ENCODE assay signal across 18 mouse cellular contexts in genomic region chr5:128389665-128390064, GRCm38 (mm10). TPM values are rescaled to one million over a fixed set of nuclear protein-coding genes. Genes with fewer than 3 reads are reported as not detected.
DNase-seq lines count a peak whose midpoint lies in the region; ATAC-seq and TF ChIP-seq lines count a peak whose summit lies in the region.
"Had no signal": no experiment of that assay in that cellular context is flagged by ENCODE, and none has a peak within 500 bp of the region (broad histone marks: within the 10 kb centered on the region; RNA-seq: fewer than 3 reads in every experiment).

No protein-coding gene starts in this region.

- no peaks in the 10 kb centered on the region for H3K36me3 ChIP-seq in hindbrain, postnatal 0 days (ENCODE audit: insufficient read depth, low read length)
- H3K36me3 ChIP-seq in hindbrain, embryonic 14.5 days (replicated peaks; ENCODE audit: control insufficient read depth, insufficient read depth) = no peaks in the 10 kb centered on the region
- H3K36me3 ChIP-seq in midbrain, postnatal 0 days (ENCODE audit: insufficient read depth, low read length) = no peaks in the 10 kb centered on the region
- no peaks in the 10 kb centered on the region for H3K36me3 ChIP-seq in midbrain, embryonic 11.5 days (ENCODE audit: control insufficient read depth, insufficient read depth, low read length)
- H3K36me3 ChIP-seq: embryonic facial prominence, embryonic 13.5 days; heart, embryonic 15.5 days; neural tube, embryonic 15.5 days had no signal

- TF ChIP-seq CTCF in hindbrain, postnatal 0 days (IDR thresholded peaks at IDR 0.05; ENCODE audit: low read depth) = peak; percentile 60
- TF ChIP-seq CTCF in midbrain, postnatal 0 days (IDR thresholded peaks at IDR 0.05) = peak; percentile 59
- TF ChIP-seq CTCF in brain, embryonic 14.5 days (IDR thresholded peaks at IDR 0.05; ENCODE audit: borderline replicate concordance, extremely low read depth, insufficient read depth, insufficient read length) = peak; percentile 42; the same call in 1 of the 2 replicates

- H3K4me1 ChIP-seq in hindbrain, postnatal 0 days (ENCODE audit: insufficient read depth, low read length) = no peaks in the 10 kb centered on the region
- H3K4me1 ChIP-seq in hindbrain, embryonic 14.5 days (replicated peaks; ENCODE audit: control insufficient read depth, insufficient read depth, low read length) = peaks cover 7% of the 10 kb centered on the region
- no peaks in the 10 kb centered on the region for H3K4me1 ChIP-seq in midbrain, postnatal 0 days (ENCODE audit: insufficient read depth, low read length)
- H3K4me1 ChIP-seq in midbrain, embryonic 11.5 days (ENCODE audit: control insufficient read depth, insufficient read depth, low read length) = no peaks in the 10 kb centered on the region
- H3K4me1 ChIP-seq: heart, embryonic 15.5 days had no signal

- H3K9me3 ChIP-seq in hindbrain, postnatal 0 days (ENCODE audit: low read length) = no peaks in the 10 kb centered on the region
- no peaks in the 10 kb centered on the region; the same call in 1 of the 2 replicates for H3K9me3 ChIP-seq in hindbrain, embryonic 14.5 days (ENCODE audit: control insufficient read depth, low read length)
- H3K9me3 ChIP-seq in midbrain, postnatal 0 days (ENCODE audit: low read length) = no peaks in the 10 kb centered on the region
- H3K9me3 ChIP-seq in midbrain, embryonic 11.5 days (ENCODE audit: control insufficient read depth, low read length) = no peaks in the 10 kb centered on the region
- H3K9me3 ChIP-seq: heart, embryonic 15.5 days; neural tube, embryonic 15.5 days had no signal

- no peak overlapping the region for H3K4me2 ChIP-seq in hindbrain, postnatal 0 days (ENCODE audit: low read depth, low read length)
- H3K4me2 ChIP-seq in hindbrain, embryonic 14.5 days (replicated peaks) = no peak overlapping the region
- H3K4me2 ChIP-seq in midbrain, postnatal 0 days (ENCODE audit: low read depth, low read length, poor library complexity, severe bottlenecking) = no peak overlapping the region
- H3K4me2 ChIP-seq in midbrain, embryonic 11.5 days = no peak overlapping the region
- H3K4me2 ChIP-seq: embryonic facial prominence, embryonic 13.5 days; heart, embryonic 15.5 days; neural tube, embryonic 15.5 days had no signal

- WGBS in hindbrain, postnatal 0 days = 47% methylated on average over 4 of the region's 4 CpGs
- WGBS in hindbrain, embryonic 14.5 days = 61% methylated on average over 4 of the region's 4 CpGs
- WGBS in midbrain, postnatal 0 days = 59% methylated on average over 4 of the region's 4 CpGs
- WGBS in midbrain, embryonic 11.5 days = 58% methylated on average over 4 of the region's 4 CpGs

- peak; percentile 25 for DNase-seq in hindbrain, postnatal 0 days (ENCODE audit: low spot score)
- no peak for DNase-seq in hindbrain, embryonic 14.5 days (ENCODE audit: low spot score)
- no peak for DNase-seq in midbrain, postnatal 0 days (ENCODE audit: low spot score)
- DNase-seq in midbrain, embryonic 11.5 days (ENCODE audit: low spot score, missing footprints) = no peak
- no peak for DNase-seq in brain, embryonic 14.5 days (ENCODE audit: low read depth)
- DNase-seq in adrenal gland, postnatal 25 days = no peak
- no peak for DNase-seq in ovary, postnatal 14 days (ENCODE audit: low spot score)
- DNase-seq: cerebellum, adult 9-10 months; gastrocnemius, postnatal 10 days; kidney, postnatal 10 days; right cerebral cortex, postnatal 25 days; thymus, postnatal 36 days had no signal

- H3K27ac ChIP-seq in hindbrain, postnatal 0 days = no peak overlapping the region
- no peak overlapping the region for H3K27ac ChIP-seq in hindbrain, embryonic 14.5 days
- H3K27ac ChIP-seq in midbrain, postnatal 0 days (ENCODE audit: low read depth, low read length) = no peak overlapping the region
- no peak overlapping the region for H3K27ac ChIP-seq in midbrain, embryonic 11.5 days (ENCODE audit: low read depth, low read length)
- H3K27ac ChIP-seq: embryonic facial prominence, embryonic 13.5 days; heart, embryonic 15.5 days; macrophage; neural tube, embryonic 15.5 days had no signal

- no peak overlapping the region for H3K9ac ChIP-seq in hindbrain, postnatal 0 days (replicated peaks; ENCODE audit: low read length)
- no peak overlapping the region for H3K9ac ChIP-seq in hindbrain, embryonic 14.5 days
- no peak overlapping the region for H3K9ac ChIP-seq in midbrain, postnatal 0 days (replicated peaks; ENCODE audit: low read length, poor library complexity, severe bottlenecking)
- no peak overlapping the region for H3K9ac ChIP-seq in midbrain, embryonic 11.5 days (ENCODE audit: low read length)
- H3K9ac ChIP-seq: embryonic facial prominence, embryonic 13.5 days; heart, embryonic 15.5 days; neural tube, embryonic 15.5 days had no signal

- TF ChIP-seq POLR2A in brain, embryonic 14.5 days (IDR thresholded peaks at IDR 0.05; ENCODE audit: borderline replicate concordance, extremely low read depth, insufficient read depth, insufficient read length, poor library complexity, severe bottlenecking) = no peak

- no peak overlapping the region for H3K4me3 ChIP-seq in hindbrain, postnatal 0 days (ENCODE audit: low read length)
- H3K4me3 ChIP-seq in hindbrain, embryonic 14.5 days (replicated peaks; ENCODE audit: low read length) = no peak overlapping the region
- H3K4me3 ChIP-seq in midbrain, postnatal 0 days (ENCODE audit: low read depth, low read length) = no peak overlapping the region
- H3K4me3 ChIP-seq in midbrain, embryonic 11.5 days (ENCODE audit: low read depth, low read length) = no peak overlapping the region
- H3K4me3 ChIP-seq: embryonic facial prominence, embryonic 13.5 days; heart, embryonic 15.5 days; neural tube, embryonic 15.5 days had no signal

- H3K27me3 ChIP-seq in hindbrain, postnatal 0 days (ENCODE audit: insufficient read depth, low read length) = no peaks in the 10 kb centered on the region
- no peaks in the 10 kb centered on the region for H3K27me3 ChIP-seq in hindbrain, embryonic 14.5 days (ENCODE audit: control insufficient read depth, insufficient read depth, low read length)
- no peaks in the 10 kb centered on the region for H3K27me3 ChIP-seq in midbrain, postnatal 0 days (ENCODE audit: insufficient read depth, low read length)
- H3K27me3 ChIP-seq in midbrain, embryonic 11.5 days (ENCODE audit: control insufficient read depth, insufficient read depth, low read length) = no peaks in the 10 kb centered on the region
- H3K27me3 ChIP-seq: embryonic facial prominence, embryonic 13.5 days; heart, embryonic 15.5 days had no signal

- ATAC-seq in hindbrain, postnatal 0 days = no peak
- no peak for ATAC-seq in hindbrain, embryonic 14.5 days (ENCODE audit: low FRiP score)
- ATAC-seq in midbrain, postnatal 0 days (ENCODE audit: low FRiP score) = no peak
- no peak for ATAC-seq in midbrain, embryonic 11.5 days (ENCODE audit: low FRiP score)
- ATAC-seq: hindbrain, embryonic 16.5 days; midbrain, embryonic 16.5 days had no signal

RNA-seq across cellular contexts. Expression of gene Tmem132d, which starts 43.2 kb away (rescaled TPM):
- 28.9 and 42.7 TPM in 2 replicates for total RNA-seq in hindbrain, postnatal 0 days (2014; rRNA removed)
- 5.8 and 6.1 TPM in 2 replicates for polyA plus RNA-seq in hindbrain, postnatal 0 days (2015; fragmentation: Nextera tagmentation; extraction: Ambion mirVana)
- 4.5 and 5.7 TPM in 2 replicates for polyA plus RNA-seq in hindbrain, embryonic 14.5 days (2014; fragmentation: Nextera tagmentation; extraction: Ambion mirVana)
- 14.7 and 16.9 TPM in 2 replicates for total RNA-seq in midbrain, postnatal 0 days (2014; rRNA removed)
- polyA plus RNA-seq in midbrain, postnatal 0 days (2015; fragmentation: Nextera tagmentation; extraction: Ambion mirVana) = 3.3 and 4.0 TPM in 2 replicates
- polyA plus RNA-seq in midbrain, embryonic 11.5 days (2014; fragmentation: Nextera tagmentation; extraction: Ambion mirVana) = 0.23 and 0.36 TPM in 2 replicates
- 2.4 and 5.8 TPM in 2 replicates for polyA plus RNA-seq in brain, embryonic 14.5 days (2012; rRNA removed)
- not detected in 2 replicates for total RNA-seq in adrenal gland, postnatal 25 days (2021)
- polyA plus RNA-seq: macrophage had no signal
